Mouse (Mus musculus): Measurements from ENCODE around the gene Mier3.
"Not testable (repeated sequence)": the region's sequence is repeated elsewhere in the genome, so short reads cannot be mapped to it uniquely, and the experiment has no call there.

Gene Mier3

GRCm38 (mm10) chr13:111703396-111703795 is 22.6 kb downstream of the Mier3 start:
- no peak for DNase-seq (ENCODE audit: low spot score)

- DNase-seq (ENCODE audit: low spot score) = not testable (repeated sequence)
Observed at GRCm38 (mm10) chr13:111703952-111704351, 23.2 kb downstream of the Mier3 start.

- no peak for DNase-seq (ENCODE audit: low spot score)
Observed at GRCm38 (mm10) chr13:111710531-111710930, 29.8 kb downstream of the Mier3 start.

GRCm38 (mm10) chr13:111719726-111720125 is 38.9 kb downstream of the Mier3 start:
- DNase-seq (ENCODE audit: low spot score) = no peak

GRCm38 (mm10) chr13:111724811-111725164 is 44.0 kb downstream of the Mier3 start:
- no peak for DNase-seq (ENCODE audit: low spot score)

GRCm38 (mm10) chr13:111725165-111726077 is 44.6 kb downstream of the Mier3 start:
- DNase-seq (ENCODE audit: low spot score) = peak; percentile 95

GRCm38 (mm10) chr13:111726898-111727297 is 46.1 kb downstream of the Mier3 start:
- DNase-seq (ENCODE audit: low spot score) = no peak

GRCm38 (mm10) chr13:111741204-111741990 is 60.6 kb downstream of the Mier3 start:
- no peak for DNase-seq (ENCODE audit: low spot score)

- peak; percentile 59 for DNase-seq (ENCODE audit: low spot score)
Observed at GRCm38 (mm10) chr13:111741991-111742615, 61.3 kb downstream of the Mier3 start.

GRCm38 (mm10) chr13:111744233-111745000 is 63.6 kb downstream of the Mier3 start:
- DNase-seq (ENCODE audit: low spot score) = no peak

- no peak for DNase-seq (ENCODE audit: low spot score)
Observed at GRCm38 (mm10) chr13:111745216-111745615, 64.4 kb downstream of the Mier3 start.

GRCm38 (mm10) chr13:111746831-111747230 is 66.1 kb downstream of the Mier3 start:
- DNase-seq (ENCODE audit: low spot score) = no peak

- no peak for DNase-seq (ENCODE audit: low spot score)
Observed at GRCm38 (mm10) chr13:111748301-111749062, 67.7 kb downstream of the Mier3 start.

GRCm38 (mm10) chr13:111753321-111753720 is 72.5 kb downstream of the Mier3 start:
- no peak for DNase-seq (ENCODE audit: low spot score)

GRCm38 (mm10) chr13:111755377-111755776 is 74.6 kb downstream of the Mier3 start:
- DNase-seq (ENCODE audit: low spot score) = no peak

- DNase-seq (ENCODE audit: low spot score) = no peak
Observed at GRCm38 (mm10) chr13:111755937-111756336, 75.2 kb downstream of the Mier3 start.

GRCm38 (mm10) chr13:111756986-111757385 is 76.2 kb downstream of the Mier3 start:
- no peak for DNase-seq (ENCODE audit: low spot score)

- DNase-seq (ENCODE audit: low spot score) = no peak
Observed at GRCm38 (mm10) chr13:111762526-111762925, 81.7 kb downstream of the Mier3 start.
